Mouse (Mus musculus): ENCODE results near the gene Tcf19. TPM values are rescaled to one million over a fixed set of nuclear protein-coding genes. Genes with fewer than 3 reads are reported as not detected.
A peak's percentile ranks its signal among the peaks of the same experiment; 100 is the strongest.

Gene Tcf19
- polyA plus RNA-seq, 1 experiment from 2014 or later = 83.2 TPM

DNA sequence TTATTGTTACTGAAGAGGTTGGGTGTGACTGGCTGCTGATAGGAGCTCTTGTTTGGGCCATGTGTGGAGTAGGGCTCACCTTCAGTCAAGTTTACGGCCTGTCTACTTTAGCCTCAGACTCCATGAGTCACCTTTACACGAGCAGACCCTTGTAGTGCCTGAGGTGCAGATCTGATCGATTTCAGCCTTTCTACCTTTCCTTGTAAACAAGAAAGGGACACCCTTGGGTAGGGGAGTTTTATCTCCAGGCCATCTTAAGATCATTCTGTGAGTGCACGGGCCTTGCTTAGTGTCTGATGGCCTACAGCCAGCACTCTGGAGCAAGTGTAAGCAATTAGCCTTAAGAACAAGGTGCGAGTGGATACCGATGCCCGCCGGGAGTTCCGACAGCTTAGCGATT is 9.7 kb downstream of the Tcf19 start:
- H3K27ac ChIP-seq (replicated peaks; ENCODE audit: low read depth, low read length) = no peak overlapping the region
- no peak overlapping the region for H3K4me2 ChIP-seq (ENCODE audit: low read depth, low read length)
- no peaks in the 10 kb centered on the region for H3K9me3 ChIP-seq (ENCODE audit: control insufficient read depth, low read length)
- DNase-seq (ENCODE audit: low spot score) (no peak), ATAC-seq (ENCODE audit: low read depth) (no peak)
- H3K4me3 ChIP-seq (ENCODE audit: low read depth, low read length) = no peak overlapping the region
- WGBS = 14% methylated on average over 10 of the region's 10 CpGs
- H3K27me3 ChIP-seq (replicated peaks; ENCODE audit: control insufficient read depth, insufficient read depth, low read length) = peaks cover 31% of the 10 kb centered on the region
- H3K36me3 ChIP-seq (ENCODE audit: control insufficient read depth, insufficient read depth, low read length) = no peaks in the 10 kb centered on the region
- peaks cover 7% of the 10 kb centered on the region for H3K4me1 ChIP-seq (ENCODE audit: control insufficient read depth, insufficient read depth, low read length)
- no peak overlapping the region for H3K9ac ChIP-seq (ENCODE audit: low read depth, low read length)

DNA sequence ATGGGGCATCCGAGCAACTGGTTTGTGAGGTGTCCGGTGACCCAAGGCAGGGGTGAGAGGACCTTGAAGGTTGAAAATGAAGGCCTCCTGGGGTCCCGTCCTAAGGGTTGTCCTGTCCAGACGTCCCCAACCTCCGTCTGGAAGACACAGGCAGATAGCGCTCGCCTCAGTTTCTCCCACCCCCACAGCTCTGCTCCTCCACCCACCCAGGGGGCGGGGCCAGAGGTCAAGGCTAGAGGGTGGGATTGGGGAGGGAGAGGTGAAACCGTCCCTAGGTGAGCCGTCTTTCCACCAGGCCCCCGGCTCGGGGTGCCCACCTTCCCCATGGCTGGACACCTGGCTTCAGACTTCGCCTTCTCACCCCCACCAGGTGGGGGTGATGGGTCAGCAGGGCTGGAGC is 10.8 kb downstream of the Tcf19 start, which contains the start of gene Pou5f1:
Gene Pou5f1 (plus strand): TSS at position 243 of the 400 bp plus-strand sequence.
- no peak for ATAC-seq (ENCODE audit: low read depth)
- H3K4me2 ChIP-seq (ENCODE audit: low read depth, low read length) = no peak within 1 kb of the TSS

GRCm38 (mm10) chr17:35504628-35505481 is 11.8 kb downstream of the Tcf19 start:
- Histone ChIP-seq H3K9ac (ENCODE audit: low read depth, low read length) (no peak overlapping the region), H3K4me1 (ENCODE audit: control insufficient read depth, insufficient read depth, low read length) (peaks cover 10% of the 10 kb centered on the region), H3K4me3 (ENCODE audit: low read depth, low read length) (no peak overlapping the region), H3K4me2 (ENCODE audit: low read depth, low read length) (no peak overlapping the region), H3K27ac (replicated peaks; ENCODE audit: low read depth, low read length) (no peak overlapping the region), H3K9me3 (ENCODE audit: control insufficient read depth, low read length) (no peaks in the 10 kb centered on the region), H3K36me3 (ENCODE audit: control insufficient read depth, insufficient read depth, low read length) (no peaks in the 10 kb centered on the region), H3K27me3 (replicated peaks; ENCODE audit: control insufficient read depth, insufficient read depth, low read length) (peaks cover 31% of the 10 kb centered on the region)
- 26% methylated on average over 8 of the region's 8 CpGs for WGBS
- ATAC-seq (ENCODE audit: low read depth) (no peak), DNase-seq (ENCODE audit: low spot score) (no peak)

More for the DNA sequence above, 10.8 kb downstream of the Tcf19 start, which contains the start of gene Pou5f1:
- 50% methylated on average over 12 of the region's 13 CpGs for WGBS
- Histone ChIP-seq H3K4me1 (ENCODE audit: control insufficient read depth, insufficient read depth, low read length) (peaks cover 10% of the 10 kb centered on the region), H3K27me3 (replicated peaks; ENCODE audit: control insufficient read depth, insufficient read depth, low read length) (peaks cover 31% of the 10 kb centered on the region), H3K36me3 (ENCODE audit: control insufficient read depth, insufficient read depth, low read length) (no peaks in the 10 kb centered on the region), H3K4me3 (ENCODE audit: low read depth, low read length) (no peak within 1 kb of the TSS), H3K9ac (ENCODE audit: low read depth, low read length) (no peak within 1 kb of the TSS), H3K9me3 (ENCODE audit: control insufficient read depth, low read length) (no peaks in the 10 kb centered on the region), H3K27ac (replicated peaks; ENCODE audit: low read depth, low read length) (no peak within 1 kb of the TSS)
- no peak for DNase-seq (ENCODE audit: low spot score)

GRCm38 (mm10) chr17:35503849-35504248 is 12.8 kb downstream of the Tcf19 start:
- DNase-seq (ENCODE audit: low spot score) (no peak), ATAC-seq (ENCODE audit: low read depth) (no peak)
- H3K9me3 ChIP-seq (ENCODE audit: control insufficient read depth, low read length) = no peaks in the 10 kb centered on the region
- H3K27ac ChIP-seq (replicated peaks; ENCODE audit: low read depth, low read length) = no peak overlapping the region
- H3K4me3 ChIP-seq (ENCODE audit: low read depth, low read length) = no peak overlapping the region
- no peak overlapping the region for H3K9ac ChIP-seq (ENCODE audit: low read depth, low read length)
- no peaks in the 10 kb centered on the region for H3K36me3 ChIP-seq (ENCODE audit: control insufficient read depth, insufficient read depth, low read length)
- no peak overlapping the region for H3K4me2 ChIP-seq (ENCODE audit: low read depth, low read length)
- peaks cover 10% of the 10 kb centered on the region for H3K4me1 ChIP-seq (ENCODE audit: control insufficient read depth, insufficient read depth, low read length)
- peaks cover 31% of the 10 kb centered on the region for H3K27me3 ChIP-seq (replicated peaks; ENCODE audit: control insufficient read depth, insufficient read depth, low read length)
- 32% methylated on average over 5 of the region's 5 CpGs for WGBS

DNA sequence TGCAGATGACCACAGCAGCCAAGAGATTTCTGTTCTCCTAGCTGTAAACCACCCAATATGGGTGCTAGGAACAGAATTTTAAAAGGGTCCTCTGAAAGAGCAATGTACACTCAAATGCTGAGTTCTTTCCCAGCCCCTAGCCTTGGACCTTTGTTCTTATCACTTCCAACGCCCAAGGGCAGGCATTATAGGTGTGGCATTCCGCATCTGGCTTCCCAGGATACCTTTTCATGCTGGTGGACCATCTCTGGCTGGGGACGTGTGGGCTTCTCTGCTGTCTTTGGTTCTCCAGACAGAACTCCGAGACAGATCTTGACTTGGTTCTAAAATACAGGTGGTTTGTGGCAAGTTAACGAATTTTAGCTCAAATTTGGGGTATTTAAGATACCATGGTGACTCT is 13.9 kb downstream of the Tcf19 start:
- peaks cover 10% of the 10 kb centered on the region for H3K4me1 ChIP-seq (ENCODE audit: control insufficient read depth, insufficient read depth, low read length)
- peak overlapping the region; percentile 75 for H3K27ac ChIP-seq (replicated peaks; ENCODE audit: low read depth, low read length)
- no peak overlapping the region for H3K4me3 ChIP-seq (ENCODE audit: low read depth, low read length)
- H3K36me3 ChIP-seq (ENCODE audit: control insufficient read depth, insufficient read depth, low read length) = no peaks in the 10 kb centered on the region
- H3K9ac ChIP-seq (ENCODE audit: low read depth, low read length) = no peak overlapping the region
- peaks cover 27% of the 10 kb centered on the region for H3K27me3 ChIP-seq (replicated peaks; ENCODE audit: control insufficient read depth, insufficient read depth, low read length)
- ATAC-seq (ENCODE audit: low read depth) = no peak
- no peak overlapping the region for H3K4me2 ChIP-seq (ENCODE audit: low read depth, low read length)
- no peak for DNase-seq (ENCODE audit: low spot score)
- no peaks in the 10 kb centered on the region for H3K9me3 ChIP-seq (ENCODE audit: control insufficient read depth, low read length)
- 53% methylated on average over 5 of the region's 5 CpGs for WGBS

- Histone ChIP-seq H3K27ac (replicated peaks; ENCODE audit: low read depth, low read length) (peak overlapping the region; percentile 75), H3K4me3 (ENCODE audit: low read depth, low read length) (no peak overlapping the region), H3K27me3 (replicated peaks; ENCODE audit: control insufficient read depth, insufficient read depth, low read length) (peaks cover 22% of the 10 kb centered on the region), H3K9me3 (ENCODE audit: control insufficient read depth, low read length) (no peaks in the 10 kb centered on the region), H3K9ac (ENCODE audit: low read depth, low read length) (0 out of 2 replicates have a peak overlapping the region, but pooled peaks have one; percentile 27), H3K4me1 (ENCODE audit: control insufficient read depth, insufficient read depth, low read length) (peaks cover 10% of the 10 kb centered on the region), H3K4me2 (ENCODE audit: low read depth, low read length) (no peak overlapping the region), H3K36me3 (ENCODE audit: control insufficient read depth, insufficient read depth, low read length) (no peaks in the 10 kb centered on the region)
- WGBS = 6% methylated on average over 6 of the region's 6 CpGs
- ATAC-seq (ENCODE audit: low read depth) (no peak), DNase-seq (ENCODE audit: low spot score) (peak; percentile 45)
Measured at GRCm38 (mm10) chr17:35502226-35502625, 14.4 kb downstream of the Tcf19 start.

GRCm38 (mm10) chr17:35497124-35497523 is 19.5 kb downstream of the Tcf19 start:
- no peak overlapping the region for H3K4me2 ChIP-seq (ENCODE audit: low read depth, low read length)
- no peak overlapping the region for H3K27ac ChIP-seq (replicated peaks; ENCODE audit: low read depth, low read length)
- DNase-seq (ENCODE audit: low spot score) (no peak), ATAC-seq (ENCODE audit: low read depth) (no peak)
- H3K4me3 ChIP-seq (ENCODE audit: low read depth, low read length) = no peak overlapping the region
- H3K27me3 ChIP-seq (replicated peaks; ENCODE audit: control insufficient read depth, insufficient read depth, low read length) = no peaks in the 10 kb centered on the region
- peaks cover 5% of the 10 kb centered on the region; the same call in 1 of the 2 replicates for H3K4me1 ChIP-seq (ENCODE audit: control insufficient read depth, insufficient read depth, low read length)
- no peaks in the 10 kb centered on the region for H3K36me3 ChIP-seq (ENCODE audit: control insufficient read depth, insufficient read depth, low read length)
- H3K9me3 ChIP-seq (ENCODE audit: control insufficient read depth, low read length) = no peaks in the 10 kb centered on the region
- WGBS = 97% methylated on average over 7 of the region's 7 CpGs
- no peak overlapping the region for H3K9ac ChIP-seq (ENCODE audit: low read depth, low read length)

DNA sequence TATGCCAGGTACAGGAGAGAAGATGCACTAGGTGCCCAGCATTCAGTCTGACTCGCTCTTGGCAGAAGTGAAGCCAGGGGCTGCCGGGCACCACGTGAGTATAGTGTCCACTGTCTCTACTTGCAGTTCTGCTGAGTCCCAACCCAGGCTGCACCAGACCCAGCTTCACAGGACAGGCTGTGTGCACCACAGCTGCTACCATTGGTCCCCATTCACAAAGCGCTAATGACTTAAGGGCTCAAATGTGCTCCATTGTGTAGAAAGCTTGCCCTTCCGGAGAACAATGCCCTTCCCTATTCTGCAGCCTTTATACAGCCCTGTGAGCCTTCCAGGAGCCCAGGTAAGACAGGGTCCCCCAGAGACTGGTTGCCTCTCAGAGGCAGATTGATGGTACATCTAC is 26.3 kb downstream of the Tcf19 start:
- Histone ChIP-seq H3K4me1 (ENCODE audit: control insufficient read depth, insufficient read depth, low read length) (no peaks in the 10 kb centered on the region), H3K27me3 (replicated peaks; ENCODE audit: control insufficient read depth, insufficient read depth, low read length) (no peaks in the 10 kb centered on the region), H3K4me2 (ENCODE audit: low read depth, low read length) (no peak overlapping the region), H3K9me3 (ENCODE audit: control insufficient read depth, low read length) (no peaks in the 10 kb centered on the region), H3K4me3 (ENCODE audit: low read depth, low read length) (no peak overlapping the region), H3K27ac (replicated peaks; ENCODE audit: low read depth, low read length) (no peak overlapping the region), H3K36me3 (ENCODE audit: control insufficient read depth, insufficient read depth, low read length) (no peaks in the 10 kb centered on the region), H3K9ac (ENCODE audit: low read depth, low read length) (no peak overlapping the region)
- no peak for DNase-seq (ENCODE audit: low spot score)
- WGBS = 62% methylated on average over 5 of the region's 5 CpGs
- no peak for ATAC-seq (ENCODE audit: low read depth)

- H3K4me1 ChIP-seq (ENCODE audit: control insufficient read depth, insufficient read depth, low read length) = no peaks in the 10 kb centered on the region
- H3K9ac ChIP-seq (ENCODE audit: low read depth, low read length) = no peak overlapping the region
- H3K27me3 ChIP-seq (replicated peaks; ENCODE audit: control insufficient read depth, insufficient read depth, low read length) = no peaks in the 10 kb centered on the region
- no peak overlapping the region for H3K4me2 ChIP-seq (ENCODE audit: low read depth, low read length)
- WGBS = 100% methylated on average over 2 of the region's 2 CpGs
- H3K27ac ChIP-seq (replicated peaks; ENCODE audit: low read depth, low read length) = no peak overlapping the region
- DNase-seq (ENCODE audit: low spot score) (no peak), ATAC-seq (ENCODE audit: low read depth) (no peak)
- no peaks in the 10 kb centered on the region for H3K9me3 ChIP-seq (ENCODE audit: control insufficient read depth, low read length)
- no peaks in the 10 kb centered on the region for H3K36me3 ChIP-seq (ENCODE audit: control insufficient read depth, insufficient read depth, low read length)
- no peak overlapping the region for H3K4me3 ChIP-seq (ENCODE audit: low read depth, low read length)
Measured at GRCm38 (mm10) chr17:35488041-35488440, 28.6 kb downstream of the Tcf19 start.

Measured in embryonic facial prominence, embryonic 14.5 days (tissue).